Mouse (Mus musculus) cerebellum, postnatal 36 days (tissue): Measurements from ENCODE around the gene Coro1c.

Experiments used
- DNase-seq, 2 experiments: peaks; one replicate each; pipeline ENCODE4 v3.0.0; 2021 to 2022; ENCODE audit warnings: mixed read lengths in 2 of 2

The Coro1c gene

DNA sequence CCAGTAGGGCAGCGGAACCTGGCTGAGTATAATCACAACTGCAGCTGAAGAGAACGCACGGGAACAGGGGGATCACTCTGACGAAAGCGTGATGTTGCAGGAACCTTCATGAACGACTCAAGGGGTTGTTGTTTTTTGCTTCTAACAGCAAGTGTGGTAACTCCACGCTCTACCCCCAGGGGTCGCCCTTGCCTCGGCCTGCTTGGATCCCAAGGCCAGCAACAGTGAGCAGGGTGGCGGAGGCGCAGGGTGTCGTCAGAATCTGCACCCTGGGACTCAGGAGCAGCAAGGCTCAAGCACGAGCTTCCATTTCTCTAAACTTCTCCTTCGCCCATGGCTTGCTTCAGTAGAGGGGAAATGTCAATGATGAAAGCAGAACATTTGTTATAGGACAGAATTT is 54.1 kb downstream of the Coro1c start:
- DNase-seq, result peak; percentile 92

DNA sequence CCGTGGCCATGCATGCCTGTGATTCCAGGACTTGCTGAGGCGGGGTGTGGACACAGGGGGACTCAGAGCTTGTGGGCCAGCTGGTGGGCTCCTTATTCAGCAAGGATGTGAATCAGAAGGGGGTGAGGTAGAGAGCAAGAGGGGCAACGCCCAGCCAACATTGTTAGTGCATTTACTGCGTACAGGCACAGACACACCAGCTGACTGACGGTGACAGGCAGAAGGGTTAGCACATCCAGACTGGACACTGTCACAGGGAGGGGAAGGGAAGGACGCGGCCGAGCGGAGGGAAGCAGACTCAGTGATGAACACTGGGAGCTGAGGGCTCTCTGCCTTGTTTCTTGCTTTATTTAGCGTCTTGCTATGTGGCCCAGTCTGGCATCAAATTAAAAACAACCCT is 55.0 kb downstream of the Coro1c start:
- DNase-seq, result no peak

DNA sequence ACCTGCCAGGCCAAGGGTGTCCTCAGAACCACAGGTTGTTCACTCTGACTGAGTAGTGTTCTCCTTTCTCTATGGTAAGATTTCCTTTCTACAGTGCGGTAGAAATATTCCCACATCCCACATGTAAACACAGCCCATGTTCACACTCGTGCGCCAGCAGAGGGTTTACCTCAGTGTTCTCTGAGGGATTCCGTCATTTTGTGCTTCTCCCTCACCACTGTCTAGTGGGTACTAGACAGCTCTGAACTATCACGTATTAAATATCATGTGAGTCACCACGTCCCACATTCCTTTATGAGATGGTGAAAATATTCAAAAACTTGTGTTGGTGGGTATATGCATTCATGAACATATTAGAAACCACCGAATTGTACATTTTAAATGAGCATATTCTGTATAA is 56.1 kb downstream of the Coro1c start:
- DNase-seq, result no peak

DNA sequence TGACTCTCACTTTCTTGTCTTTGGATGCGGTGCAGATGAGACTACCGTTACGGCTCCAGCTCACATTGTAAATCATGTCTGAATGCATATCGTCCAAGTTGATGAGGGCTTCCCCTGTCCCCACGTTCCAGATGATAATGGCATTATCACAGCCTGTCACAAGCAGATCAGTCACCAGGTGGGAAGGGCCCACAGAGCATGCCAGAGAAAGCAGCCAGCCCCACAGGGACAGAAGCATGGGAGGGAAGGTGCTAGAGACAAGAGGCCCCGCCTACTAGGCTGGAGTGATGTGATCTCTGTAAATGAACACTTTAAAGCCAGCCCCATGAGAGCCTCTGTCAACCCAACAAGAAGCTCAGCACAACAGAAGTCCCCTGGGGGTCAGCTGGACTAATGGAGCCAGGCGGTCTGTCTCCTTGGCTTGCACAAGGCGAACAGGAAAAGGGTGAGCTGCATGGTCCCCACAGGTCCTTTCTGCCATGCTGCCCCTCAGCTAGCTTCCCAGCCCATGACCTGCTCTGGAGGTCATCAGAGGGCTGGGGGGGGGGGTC is 57.8 kb downstream of the Coro1c start:
- DNase-seq, result no peak

DNA sequence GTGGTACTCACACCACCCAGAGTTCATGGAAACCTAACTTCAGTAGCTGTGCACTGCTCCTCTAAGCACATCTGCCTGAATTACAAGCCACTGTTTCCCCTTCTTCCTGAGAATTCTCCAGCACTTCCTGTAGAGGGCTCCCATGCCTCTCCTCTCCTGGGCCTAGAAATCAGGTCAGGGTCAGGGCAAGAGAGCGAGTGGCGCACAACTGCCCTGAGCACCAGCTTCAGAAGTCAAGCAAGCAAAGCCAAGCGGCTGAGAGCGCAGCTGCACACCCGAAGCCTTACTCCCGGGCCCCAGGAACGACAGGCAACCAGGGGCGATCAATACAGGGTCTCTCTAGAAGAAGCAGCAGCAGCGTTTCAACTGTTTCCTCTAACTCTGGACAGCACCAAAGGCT is 60.9 kb downstream of the Coro1c start:
- no peak for DNase-seq

DNA sequence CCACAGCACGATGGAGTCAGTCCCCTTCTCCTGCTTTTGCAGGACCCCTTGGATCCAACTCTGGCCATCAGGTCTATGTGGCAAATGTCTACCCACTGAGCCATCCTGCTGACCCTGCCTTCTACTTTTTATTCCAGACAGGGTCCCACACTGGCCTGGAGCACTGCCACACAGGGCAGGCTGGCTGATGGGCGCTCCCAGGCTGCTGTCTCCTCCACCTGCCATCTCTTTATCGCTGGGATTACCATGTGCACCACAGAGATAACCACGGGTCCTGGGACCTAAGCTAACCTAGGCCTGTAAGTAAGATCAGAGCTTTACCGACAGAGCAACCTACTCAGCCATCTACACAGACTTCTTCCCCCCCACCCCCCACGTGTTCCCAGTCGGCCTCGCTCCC is 61.9 kb downstream of the Coro1c start:
- DNase-seq, result no peak

DNA sequence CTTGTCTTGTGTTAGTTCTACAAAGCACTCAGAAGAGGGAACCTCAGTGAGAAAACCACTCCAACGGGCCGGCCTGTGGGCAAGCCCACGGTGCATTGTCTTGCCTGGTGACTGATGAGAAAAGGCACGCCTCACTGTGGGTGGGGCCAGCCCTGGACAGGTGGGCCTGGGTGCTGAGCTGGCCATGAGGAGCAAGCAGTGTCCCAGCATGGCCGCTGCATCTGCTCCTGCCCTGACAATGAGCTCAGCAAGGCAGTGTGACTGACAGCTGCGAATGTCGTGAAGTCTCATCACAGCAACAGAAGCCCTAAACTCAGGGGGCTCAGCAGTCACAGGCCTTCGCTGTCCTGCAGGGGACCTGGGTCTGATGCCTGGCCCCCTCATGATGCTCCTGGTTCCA is 62.9 kb downstream of the Coro1c start:
- DNase-seq, result no peak

DNA sequence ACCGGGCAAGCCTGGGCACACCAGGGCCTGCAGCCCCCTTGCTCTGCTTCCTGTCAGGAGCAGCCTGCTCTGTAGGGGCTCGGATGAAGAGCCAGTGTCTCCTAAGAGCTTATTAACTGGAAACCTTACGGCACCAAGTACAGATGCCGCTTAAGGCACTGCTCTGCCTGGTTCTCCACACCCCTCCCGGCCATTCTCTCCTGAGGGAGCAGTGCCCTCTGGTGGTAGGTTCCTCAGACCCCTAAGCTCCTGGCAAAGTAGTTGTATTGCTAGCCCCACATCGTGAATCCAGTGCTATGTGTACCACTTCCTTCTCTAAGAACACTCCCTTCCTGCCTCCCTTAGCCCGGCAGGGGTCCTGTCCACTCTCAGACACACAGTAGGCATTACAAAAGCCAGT is 63.8 kb downstream of the Coro1c start:
- DNase-seq, result peak in 1 of 2 experiments; percentile 49

DNA sequence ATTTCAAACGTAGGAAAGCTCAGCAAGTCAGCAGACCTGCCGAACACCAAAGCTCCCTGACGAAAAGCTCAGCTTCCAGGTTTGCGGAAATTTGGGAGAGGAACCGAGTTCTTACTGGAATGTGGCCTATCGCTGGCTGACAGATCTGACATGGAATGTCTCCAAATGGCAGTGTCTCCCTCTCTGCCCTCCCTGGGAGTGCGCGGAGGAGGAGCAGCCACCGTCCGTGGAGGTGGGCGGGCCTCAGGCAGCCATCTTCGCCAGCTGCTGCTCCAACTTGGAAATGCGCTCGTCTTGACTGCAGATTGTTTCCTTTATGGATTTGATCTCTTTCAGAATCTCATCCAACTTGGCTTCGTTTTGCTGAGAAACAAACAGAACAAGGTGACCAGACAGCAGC is 64.5 kb downstream of the Coro1c start:
- DNase-seq, result no peak

DNA sequence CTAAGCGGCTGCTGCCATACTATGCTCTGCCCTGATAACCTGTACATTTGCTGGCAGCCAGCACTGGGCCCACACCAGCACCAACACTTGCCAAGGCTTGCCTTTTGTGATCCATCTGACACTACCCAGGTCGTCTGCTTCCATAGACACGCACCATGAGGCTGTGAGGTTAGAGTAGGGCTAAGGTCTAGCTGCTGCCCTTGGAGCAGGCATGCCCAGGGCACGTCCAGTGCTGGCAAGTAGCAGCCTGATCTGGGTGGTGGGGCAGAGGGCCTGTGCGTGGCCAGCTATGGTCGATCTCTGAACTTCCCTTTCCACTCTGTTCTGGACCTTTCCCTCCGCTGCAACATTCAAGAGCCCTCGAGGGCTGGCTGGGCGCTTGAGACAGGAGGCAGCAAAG is 65.7 kb downstream of the Coro1c start:
- DNase-seq, result no peak

DNA sequence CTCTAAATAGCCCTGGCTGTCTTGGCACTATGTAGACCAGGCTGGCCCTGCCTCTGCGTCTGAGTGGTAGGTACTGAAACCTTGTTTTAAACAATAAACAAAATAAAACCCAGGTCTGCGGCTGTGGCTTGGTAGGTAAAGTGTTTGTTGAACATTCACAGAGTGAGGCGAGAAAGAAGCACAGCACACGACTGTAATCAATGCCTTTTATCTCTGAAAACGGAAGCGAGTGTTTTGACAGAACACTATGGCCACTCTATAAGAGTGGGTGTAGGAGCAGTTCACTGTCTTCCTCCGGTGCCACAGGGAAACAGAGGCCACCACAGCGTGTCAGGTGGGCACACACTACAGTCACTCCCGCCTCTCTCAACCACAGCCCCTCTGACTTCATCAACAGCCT is 66.3 kb downstream of the Coro1c start:
- no peak for DNase-seq

DNA sequence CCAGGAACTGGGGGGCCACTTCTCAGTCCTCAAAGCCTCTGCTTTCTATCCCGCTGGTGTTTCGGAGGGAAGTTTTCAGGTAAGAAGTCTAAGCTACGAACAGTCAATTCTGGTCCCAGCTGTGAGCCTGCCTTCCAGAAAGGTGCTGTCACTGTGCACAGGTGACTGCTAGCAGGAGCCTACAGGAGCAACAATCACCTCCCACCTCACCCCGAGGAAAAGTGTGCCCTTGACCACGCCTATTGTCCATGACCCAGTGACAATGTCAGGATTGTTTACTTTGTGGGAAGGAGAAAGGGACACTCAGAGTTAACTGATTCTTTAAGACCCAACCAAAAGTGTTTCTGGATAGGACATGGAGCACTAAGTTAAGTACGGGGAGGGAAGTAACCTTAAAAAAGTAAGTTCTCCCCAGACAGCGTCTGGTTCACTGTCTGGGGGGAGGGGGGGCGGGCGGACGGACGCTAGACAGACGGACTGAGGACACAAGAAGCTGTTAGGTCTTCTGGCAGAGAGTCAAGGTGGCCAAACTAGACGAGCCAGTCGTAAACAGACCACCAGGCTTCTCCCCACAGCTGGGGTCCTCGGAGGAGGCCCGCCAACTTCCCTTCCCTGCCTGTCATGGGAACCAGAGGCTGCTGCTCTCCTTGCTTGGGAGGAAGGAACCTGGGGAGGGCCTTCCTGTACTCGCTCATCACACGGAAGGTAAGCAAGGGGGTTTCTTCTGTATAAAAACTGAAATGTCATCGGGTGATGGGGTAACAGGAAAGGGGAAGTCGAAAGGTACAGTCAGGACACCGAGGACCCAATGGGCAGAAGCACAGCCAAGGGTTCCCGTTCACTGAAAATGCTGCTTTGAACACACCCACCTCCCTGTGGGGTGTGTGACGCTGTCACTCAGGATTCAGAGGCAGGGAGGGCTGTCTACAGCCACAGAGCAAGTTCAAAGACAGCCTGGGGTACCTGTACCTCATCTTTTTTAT is 67.0 kb downstream of the Coro1c start:
- DNase-seq, result no peak

DNA sequence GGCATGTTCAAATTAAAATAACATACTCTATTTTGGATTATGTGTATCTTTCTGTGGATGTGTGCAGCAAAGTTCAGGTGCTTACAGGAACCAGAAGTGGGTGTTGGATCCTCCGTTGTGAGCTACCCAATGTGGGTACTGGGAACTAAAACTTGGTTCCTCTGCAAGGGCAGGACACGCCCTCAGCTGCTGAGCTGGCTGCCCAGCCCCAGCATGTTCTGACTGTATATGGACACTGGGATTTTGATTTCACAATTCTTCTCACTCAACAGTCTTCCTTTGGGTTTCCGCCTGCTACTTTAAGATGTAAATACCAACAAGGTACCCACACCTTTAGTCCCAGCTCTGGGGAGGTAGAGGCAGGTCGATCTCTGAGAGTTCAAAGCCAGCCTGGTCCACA is 68.1 kb downstream of the Coro1c start:
- DNase-seq, result no peak

DNA sequence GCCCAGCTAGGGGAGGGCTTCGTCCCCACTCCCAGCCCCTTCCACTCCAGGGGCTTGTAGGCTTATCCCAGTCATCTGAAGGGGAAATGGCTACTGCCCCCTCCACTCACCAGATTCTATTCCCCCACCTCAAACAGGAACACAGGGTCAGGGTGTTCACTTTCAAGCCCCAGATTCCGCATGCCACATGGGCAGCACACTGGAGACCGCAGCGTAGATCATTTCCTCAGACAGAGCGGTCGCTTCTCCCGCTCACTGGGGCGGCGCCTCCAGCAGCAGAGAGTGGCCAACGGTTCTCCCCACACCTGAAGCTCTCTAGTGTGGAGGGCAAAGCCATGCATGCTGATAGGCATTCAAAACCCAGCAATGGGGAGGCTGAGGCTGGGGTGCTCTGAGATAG is 71.6 kb downstream of the Coro1c start:
- no peak for DNase-seq

DNA sequence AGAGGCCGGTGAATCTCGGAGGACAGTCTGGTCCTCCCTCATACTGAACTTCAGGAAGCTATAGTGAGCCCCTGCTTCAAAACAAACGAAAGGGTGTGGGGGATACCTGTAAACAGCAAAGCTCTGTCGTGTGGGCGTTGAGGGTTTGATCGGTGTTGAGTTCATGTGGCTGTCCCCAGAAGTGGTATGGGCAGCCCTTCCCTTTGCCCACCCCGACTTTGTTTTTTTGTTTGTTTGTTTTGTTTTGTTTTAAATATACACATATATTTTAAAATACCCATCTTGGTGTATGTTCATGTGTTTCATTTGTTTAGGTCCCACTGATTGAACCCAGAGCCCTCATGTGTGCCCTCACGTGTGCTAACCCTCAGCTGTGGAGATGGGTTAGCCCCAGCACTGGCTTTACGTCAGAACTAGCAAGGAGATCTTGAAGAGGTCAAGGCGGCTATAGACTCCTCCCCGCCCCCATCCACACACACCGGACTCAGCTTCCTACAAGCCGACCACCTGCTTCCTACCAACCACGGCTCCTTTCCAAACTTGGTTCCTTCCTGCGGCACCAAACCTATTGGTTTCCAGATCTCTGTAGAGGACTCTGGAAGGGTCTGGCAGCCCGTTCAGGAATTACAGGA is 75.1 kb downstream of the Coro1c start:
- no peak for DNase-seq

DNA sequence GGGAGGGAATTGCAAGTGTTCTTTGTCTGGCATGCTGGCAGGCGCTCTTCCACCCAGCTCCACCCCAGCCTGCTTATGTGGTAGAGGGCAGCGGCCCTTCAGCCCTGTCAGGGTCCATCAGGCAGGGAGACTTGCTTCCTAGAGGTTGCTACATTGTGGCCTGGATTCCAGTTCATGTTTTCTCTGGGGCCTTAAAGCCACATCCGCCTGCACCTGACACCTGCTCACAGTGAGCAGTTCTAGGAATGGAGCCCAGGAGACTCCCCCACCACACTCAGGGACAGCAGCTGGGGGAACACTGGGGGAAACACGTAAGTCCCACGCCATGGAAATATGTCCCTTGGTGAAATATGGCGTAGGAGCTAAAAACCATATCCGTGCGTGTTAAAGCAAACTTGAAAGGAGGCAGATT is 76.1 kb downstream of the Coro1c start, which contains the start of gene Selplg:
TSS of gene Selplg (minus strand) at position 155 of the 412 bp plus-strand sequence.
- DNase-seq, result no peak

DNA sequence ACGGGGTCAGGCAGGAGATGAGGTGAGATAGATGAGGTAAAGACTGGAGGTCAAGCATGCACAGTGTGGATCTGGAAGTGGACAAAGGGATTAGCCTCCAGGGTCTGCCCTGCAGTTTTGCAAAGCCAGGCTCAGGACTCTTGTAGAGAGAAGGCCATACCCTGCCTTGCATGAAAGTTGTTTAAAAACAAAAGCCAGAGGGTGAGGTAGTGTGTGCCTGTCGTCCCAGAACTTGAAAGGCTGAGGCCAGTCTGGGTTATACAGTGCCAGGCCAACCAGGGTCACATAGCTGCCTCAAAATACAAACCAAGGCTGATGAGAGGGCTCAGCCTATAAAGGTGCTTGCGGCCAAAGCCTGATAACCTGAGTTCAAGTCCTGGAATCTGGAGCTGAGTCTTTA is 76.8 kb downstream of the Coro1c start:
- no peak for DNase-seq

DNA sequence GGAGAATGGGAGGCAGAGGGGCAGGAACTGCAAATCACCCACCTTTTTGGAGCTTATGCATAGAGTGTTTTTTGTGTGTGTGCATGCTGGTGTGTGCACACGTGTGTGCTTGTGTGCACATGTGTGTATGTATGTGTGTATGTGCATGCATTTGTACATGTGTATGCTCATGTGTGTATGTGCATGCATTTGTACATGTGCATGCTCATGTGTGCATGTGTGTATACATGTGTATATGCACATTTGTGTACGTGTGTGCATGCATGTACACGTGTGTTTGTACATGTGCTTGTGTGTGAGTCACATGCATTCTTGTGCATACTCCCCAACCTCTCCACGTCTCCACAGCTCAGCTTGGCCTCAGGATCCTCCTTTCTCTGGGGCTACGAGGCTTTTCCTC is 77.8 kb downstream of the Coro1c start:
- DNase-seq, result no peak

DNA sequence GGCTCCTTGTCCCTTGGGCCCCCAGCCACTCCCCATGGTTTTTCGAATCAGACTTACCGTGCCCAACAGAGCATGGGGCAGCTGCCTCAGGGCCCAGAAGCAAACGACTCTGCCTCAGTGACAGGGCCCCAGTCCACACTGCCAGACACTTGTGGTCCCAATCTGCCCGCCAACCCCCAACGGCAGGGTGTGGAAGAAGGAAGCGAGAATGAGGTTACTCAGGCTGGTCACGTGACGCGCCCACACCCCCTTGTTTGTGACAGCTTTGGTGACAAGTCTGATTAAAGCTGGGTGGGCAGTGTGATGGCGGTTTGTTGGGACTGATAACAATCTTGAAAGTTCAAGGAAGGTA is 78.3 kb downstream of the Coro1c start:
- no peak for DNase-seq

DNA sequence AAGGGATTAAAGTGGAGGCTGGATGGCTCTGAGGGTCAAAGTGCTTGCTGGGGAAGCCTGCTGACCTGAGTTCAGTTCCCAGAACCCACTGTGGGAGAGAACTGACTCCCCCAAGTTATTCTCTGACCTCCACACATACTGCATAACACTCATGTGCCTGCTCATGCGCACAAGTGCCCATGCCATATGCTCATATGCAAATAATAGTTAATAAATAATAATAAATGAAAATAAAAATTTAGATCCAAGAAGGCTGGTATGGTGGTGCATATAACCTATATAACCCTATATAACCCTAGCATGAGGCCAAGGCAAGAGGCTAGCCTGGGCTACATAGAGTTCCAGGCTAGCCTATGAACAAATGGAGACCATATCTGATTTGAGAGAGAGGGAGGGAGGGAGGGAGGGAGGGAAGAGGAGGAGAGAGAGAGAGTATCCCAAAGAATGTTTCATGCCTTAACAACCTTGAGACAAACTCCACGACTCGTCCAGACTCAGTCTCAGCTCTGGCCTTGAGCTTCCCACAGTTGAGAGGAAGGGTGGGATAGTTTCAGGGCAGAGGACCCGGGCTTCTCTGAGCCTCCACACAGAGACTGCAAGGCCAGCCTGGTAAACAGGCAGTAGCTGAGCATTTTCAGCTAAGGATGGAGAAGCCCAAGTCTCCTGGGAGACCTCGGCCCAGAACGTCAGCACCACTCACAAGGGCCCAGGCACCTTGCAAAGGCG is 78.8 kb downstream of the Coro1c start:
- DNase-seq, result no peak

DNA sequence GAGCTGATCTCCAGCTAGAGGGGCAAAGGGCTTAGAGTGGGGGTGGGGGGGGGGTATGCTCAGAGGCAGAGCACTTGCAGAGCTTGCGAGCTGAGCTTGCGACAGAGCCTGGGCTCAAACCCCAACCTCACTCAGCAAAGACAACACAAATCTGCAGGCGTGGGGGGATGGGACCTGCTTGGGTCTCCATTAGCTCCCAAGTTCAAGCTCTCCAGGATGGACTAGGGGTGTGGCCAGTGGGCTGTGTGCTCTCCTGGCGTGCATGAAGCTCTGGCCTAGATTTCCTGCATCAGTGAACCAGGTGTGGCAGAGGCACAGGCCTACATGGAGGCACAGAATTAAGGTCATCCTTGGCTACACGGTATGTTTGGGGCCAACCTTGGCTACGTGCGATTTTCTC is 80.1 kb downstream of the Coro1c start:
- no peak for DNase-seq

DNA sequence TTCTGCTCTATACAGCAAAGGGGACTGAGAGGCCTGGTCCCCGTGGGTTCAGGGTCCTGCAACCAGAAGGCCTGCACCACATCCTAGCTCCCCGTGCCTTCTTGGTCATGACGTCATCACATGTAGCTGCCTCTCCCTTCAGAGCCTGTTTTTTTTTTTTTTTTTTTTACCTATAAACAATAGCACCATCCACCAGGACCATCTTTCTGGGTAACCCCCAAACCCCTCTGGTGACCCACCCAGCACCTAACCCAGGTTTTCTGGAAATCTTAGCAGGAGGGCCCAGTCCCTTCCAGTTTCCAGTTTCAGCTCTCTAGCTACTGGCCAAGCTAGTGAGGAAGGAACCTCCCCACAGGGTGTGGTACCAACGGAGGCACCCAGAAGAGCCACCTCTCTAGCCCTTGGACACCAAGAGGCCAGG is 80.6 kb downstream of the Coro1c start:
- DNase-seq, result no peak

DNA sequence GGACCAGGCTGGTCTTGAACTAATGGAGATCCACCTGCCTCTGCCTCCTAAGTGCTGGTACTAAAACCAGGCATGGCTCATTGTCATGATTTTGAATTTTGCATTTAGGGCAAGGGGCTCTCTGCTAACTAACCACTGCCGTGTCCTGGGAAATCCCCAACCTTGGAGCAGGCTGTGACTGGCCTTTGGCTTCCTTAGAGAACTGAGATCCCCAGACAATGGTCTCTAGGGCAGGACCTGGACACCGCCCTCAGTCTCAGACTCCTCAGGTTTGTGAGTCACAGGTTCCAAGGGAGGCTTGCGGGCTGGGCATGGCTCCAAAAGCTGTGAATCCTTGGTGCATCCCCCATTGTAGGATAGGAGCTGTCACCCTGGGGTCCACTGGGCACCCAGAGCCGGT is 81.9 kb downstream of the Coro1c start:
- DNase-seq, result no peak
